Mouse (Mus musculus): Measurements from ENCODE around the gene Epo. TPM values are rescaled to one million over a fixed set of nuclear protein-coding genes. Genes with fewer than 3 reads are reported as not detected.
A peak's percentile ranks its signal among the peaks of the same experiment; 100 is the strongest.

Gene Epo
- polyA plus RNA-seq, 1 experiment from 2014 or later: 1.3 TPM

GRCm38 (mm10) chr5:137561556-137561955 lies 28.5 kb upstream of the Epo start:
- DNase-seq (ENCODE audit: low spot score): no peak
- Histone ChIP-seq H3K36me3 (no peaks in the 10 kb centered on the region), H3K4me1 (replicated peaks) (peaks cover 9% of the 10 kb centered on the region), H3K27ac (no peak overlapping the region), H3K4me3 (no peak overlapping the region), H3K27me3 (ENCODE audit: insufficient read depth, poor library complexity, severe bottlenecking) (peaks cover 4% of the 10 kb centered on the region; the same call in 1 of the 2 replicates), H3K9me3 (no peaks in the 10 kb centered on the region)
- 73% methylated on average over 6 of the region's 6 CpGs for WGBS

- Histone ChIP-seq H3K27ac (peak overlapping the region; percentile 72), H3K9me3 (no peaks in the 10 kb centered on the region), H3K36me3 (no peaks in the 10 kb centered on the region), H3K4me1 (replicated peaks) (peaks cover 14% of the 10 kb centered on the region; the same call in 1 of the 2 replicates), H3K4me3 (peak overlapping the region; percentile 49), H3K27me3 (ENCODE audit: insufficient read depth, poor library complexity, severe bottlenecking) (peaks cover 23% of the 10 kb centered on the region)
- no peak for DNase-seq (ENCODE audit: low spot score)
- WGBS: 42% methylated on average over 11 of the region's 11 CpGs
Measured at GRCm38 (mm10) chr5:137553898-137554297, 20.9 kb upstream of the Epo start.

GRCm38 (mm10) chr5:137553411-137553837 lies 20.4 kb upstream of the Epo start, which contains the start of gene Actl6b:
Actl6b (plus strand) TSS chr5:137553517.
- no peaks in the 10 kb centered on the region for H3K9me3 ChIP-seq
- H3K27ac ChIP-seq: peak within 1 kb of the TSS; percentile 72
- peak; percentile 86 for DNase-seq (ENCODE audit: low spot score)
- H3K27me3 ChIP-seq (ENCODE audit: insufficient read depth, poor library complexity, severe bottlenecking): peaks cover 19% of the 10 kb centered on the region
- H3K4me3 ChIP-seq: peak within 1 kb of the TSS; percentile 49
- WGBS: under 1% methylated on average over 37 of the region's 37 CpGs
- peaks cover 14% of the 10 kb centered on the region; the same call in 1 of the 2 replicates for H3K4me1 ChIP-seq (replicated peaks)
- H3K36me3 ChIP-seq: no peaks in the 10 kb centered on the region

GRCm38 (mm10) chr5:137553000-137553399 lies 20.0 kb upstream of the Epo start:
- H3K27ac ChIP-seq: 0 out of 2 replicates have a peak overlapping the region, but pooled peaks have one; percentile 72
- H3K4me1 ChIP-seq (replicated peaks): peaks cover 14% of the 10 kb centered on the region; the same call in 1 of the 2 replicates
- H3K9me3 ChIP-seq: no peaks in the 10 kb centered on the region
- DNase-seq (ENCODE audit: low spot score): no peak
- WGBS: 30% methylated on average over 6 of the region's 6 CpGs
- peaks cover 19% of the 10 kb centered on the region for H3K27me3 ChIP-seq (ENCODE audit: insufficient read depth, poor library complexity, severe bottlenecking)
- peak overlapping the region; percentile 49 for H3K4me3 ChIP-seq
- no peaks in the 10 kb centered on the region for H3K36me3 ChIP-seq

GRCm38 (mm10) chr5:137551119-137551518 lies 18.1 kb upstream of the Epo start:
- no peak overlapping the region for H3K4me3 ChIP-seq
- no peaks in the 10 kb centered on the region for H3K9me3 ChIP-seq
- H3K36me3 ChIP-seq: no peaks in the 10 kb centered on the region
- DNase-seq (ENCODE audit: low spot score): no peak
- WGBS: 73% methylated on average over 5 of the region's 5 CpGs
- H3K27ac ChIP-seq: no peak overlapping the region
- peaks cover 19% of the 10 kb centered on the region for H3K27me3 ChIP-seq (ENCODE audit: insufficient read depth, poor library complexity, severe bottlenecking)
- peaks cover 14% of the 10 kb centered on the region; the same call in 1 of the 2 replicates for H3K4me1 ChIP-seq (replicated peaks)

GRCm38 (mm10) chr5:137549840-137550239 lies 16.8 kb upstream of the Epo start:
- DNase-seq (ENCODE audit: low spot score): no peak
- 94% methylated on average over 2 of the region's 2 CpGs for WGBS
- Histone ChIP-seq H3K9me3 (no peaks in the 10 kb centered on the region), H3K27me3 (ENCODE audit: insufficient read depth, poor library complexity, severe bottlenecking) (peaks cover 13% of the 10 kb centered on the region), H3K36me3 (no peaks in the 10 kb centered on the region), H3K4me3 (no peak overlapping the region), H3K27ac (no peak overlapping the region), H3K4me1 (replicated peaks) (peaks cover 14% of the 10 kb centered on the region; the same call in 1 of the 2 replicates)

GRCm38 (mm10) chr5:137545596-137545995 lies 12.6 kb upstream of the Epo start:
- Histone ChIP-seq H3K4me3 (no peak overlapping the region), H3K27ac (no peak overlapping the region), H3K36me3 (no peaks in the 10 kb centered on the region), H3K27me3 (ENCODE audit: insufficient read depth, poor library complexity, severe bottlenecking) (no peaks in the 10 kb centered on the region), H3K4me1 (replicated peaks) (no peaks in the 10 kb centered on the region), H3K9me3 (no peaks in the 10 kb centered on the region)
- no peak for DNase-seq (ENCODE audit: low spot score)
- WGBS: 80% methylated on average over 4 of the region's 4 CpGs

GRCm38 (mm10) chr5:137544926-137545325 lies 11.9 kb upstream of the Epo start:
- WGBS: 76% methylated on average over 6 of the region's 6 CpGs
- H3K27me3 ChIP-seq (ENCODE audit: insufficient read depth, poor library complexity, severe bottlenecking): no peaks in the 10 kb centered on the region
- no peak for DNase-seq (ENCODE audit: low spot score)
- no peak overlapping the region for H3K4me3 ChIP-seq
- no peaks in the 10 kb centered on the region for H3K36me3 ChIP-seq
- H3K27ac ChIP-seq: no peak overlapping the region
- no peaks in the 10 kb centered on the region for H3K9me3 ChIP-seq
- H3K4me1 ChIP-seq (replicated peaks): no peaks in the 10 kb centered on the region

- 79% methylated on average over 5 of the region's 5 CpGs for WGBS
- no peak overlapping the region for H3K4me3 ChIP-seq
- H3K27me3 ChIP-seq (ENCODE audit: insufficient read depth, poor library complexity, severe bottlenecking): no peaks in the 10 kb centered on the region
- H3K36me3 ChIP-seq: no peaks in the 10 kb centered on the region
- no peaks in the 10 kb centered on the region for H3K9me3 ChIP-seq
- H3K27ac ChIP-seq: no peak overlapping the region
- DNase-seq (ENCODE audit: low spot score): no peak
- H3K4me1 ChIP-seq (replicated peaks): 0 out of 2 replicates have a peak, but pooled peaks cover 2% of the 10 kb centered on the region
Measured at GRCm38 (mm10) chr5:137541768-137542540, 8.9 kb upstream of the Epo start.

- Histone ChIP-seq H3K4me1 (replicated peaks) (0 out of 2 replicates have a peak, but pooled peaks cover 2% of the 10 kb centered on the region), H3K36me3 (no peaks in the 10 kb centered on the region), H3K4me3 (no peak overlapping the region), H3K27ac (no peak overlapping the region), H3K27me3 (ENCODE audit: insufficient read depth, poor library complexity, severe bottlenecking) (no peaks in the 10 kb centered on the region), H3K9me3 (no peaks in the 10 kb centered on the region)
- no peak for DNase-seq (ENCODE audit: low spot score)
- 77% methylated on average over 6 of the region's 6 CpGs for WGBS
Measured at GRCm38 (mm10) chr5:137540991-137541390, 7.9 kb upstream of the Epo start.

GRCm38 (mm10) chr5:137539291-137539801 lies 6.3 kb upstream of the Epo start:
- DNase-seq (ENCODE audit: low spot score): no peak
- H3K9me3 ChIP-seq: no peaks in the 10 kb centered on the region
- no peaks in the 10 kb centered on the region for H3K36me3 ChIP-seq
- H3K4me3 ChIP-seq: no peak overlapping the region
- WGBS: 82% methylated on average over 7 of the region's 7 CpGs
- no peak overlapping the region for H3K27ac ChIP-seq
- H3K27me3 ChIP-seq (ENCODE audit: insufficient read depth, poor library complexity, severe bottlenecking): no peaks in the 10 kb centered on the region
- 0 out of 2 replicates have a peak, but pooled peaks cover 2% of the 10 kb centered on the region for H3K4me1 ChIP-seq (replicated peaks)

GRCm38 (mm10) chr5:137537461-137537860 lies 4.4 kb upstream of the Epo start:
- Histone ChIP-seq H3K27me3 (ENCODE audit: insufficient read depth, poor library complexity, severe bottlenecking) (no peaks in the 10 kb centered on the region), H3K9me3 (no peaks in the 10 kb centered on the region), H3K36me3 (no peaks in the 10 kb centered on the region), H3K4me1 (replicated peaks) (peaks cover 7% of the 10 kb centered on the region), H3K27ac (no peak overlapping the region), H3K4me3 (no peak overlapping the region)
- 68% methylated on average over 4 of the region's 4 CpGs for WGBS
- no peak for DNase-seq (ENCODE audit: low spot score)

GRCm38 (mm10) chr5:137535318-137535717 lies 2.3 kb upstream of the Epo start:
- WGBS: 88% methylated on average over 9 of the region's 9 CpGs
- H3K9me3 ChIP-seq: no peaks in the 10 kb centered on the region
- H3K27ac ChIP-seq: no peak overlapping the region
- H3K4me3 ChIP-seq: no peak overlapping the region
- DNase-seq (ENCODE audit: low spot score): no peak
- peaks cover 24% of the 10 kb centered on the region for H3K4me1 ChIP-seq (replicated peaks)
- peaks cover 3% of the 10 kb centered on the region for H3K36me3 ChIP-seq
- no peaks in the 10 kb centered on the region for H3K27me3 ChIP-seq (ENCODE audit: insufficient read depth, poor library complexity, severe bottlenecking)
